Mouse (Mus musculus): ENCODE measurements around the gene Defb5.
"Not testable (repeated sequence)": the region's sequence is repeated elsewhere in the genome, so short reads cannot be mapped to it uniquely, and the experiment has no call there.

The Defb5 gene

GRCm38 (mm10) chr8:19247280-19247679, at the start of gene Defb5:
TSS of gene Defb5 (plus strand) at chr8:19247580.
- in situ Hi-C loops (cut with MboI): no loop called here

GRCm38 (mm10) chr8:19225161-19225560, 22.2 kb upstream of the Defb5 start, which contains the start of gene Defb6:
TSS of gene Defb6 (plus strand) at chr8:19225478.
- in situ Hi-C loops (cut with MboI): no loop called here

GRCm38 (mm10) chr8:19238101-19238500, 9.3 kb upstream of the Defb5 start:
- in situ Hi-C loops (cut with MboI): no loop called here

- in situ Hi-C loops (cut with MboI): no loop called here
Observed at GRCm38 (mm10) chr8:19239616-19240015, 7.8 kb upstream of the Defb5 start, which contains the start of gene Defb46. TSS of gene Defb46 (plus strand) at chr8:19239916.

- in situ Hi-C loops (cut with MboI): no loop called here
Observed at GRCm38 (mm10) chr8:19258136-19258535, 10.8 kb downstream of the Defb5 start.

GRCm38 (mm10) chr8:19259667-19260066, 12.3 kb downstream of the Defb5 start:
- in situ Hi-C loops (cut with MboI): no loop called here

- in situ Hi-C loops (cut with MboI): not testable (repeated sequence)
Observed at GRCm38 (mm10) chr8:19293060-19293459, 45.7 kb downstream of the Defb5 start, which contains the start of gene Defb3. TSS of gene Defb3 (plus strand) at chr8:19293360.

- in situ Hi-C loops (cut with MboI): not testable (repeated sequence)
Observed at GRCm38 (mm10) chr8:19298361-19298760, 51.0 kb downstream of the Defb5 start.

Measured in mature B cell (primary cell).